Comparison of ENCODE assay signal across 9 mouse cellular contexts in the genomic region with DNA sequence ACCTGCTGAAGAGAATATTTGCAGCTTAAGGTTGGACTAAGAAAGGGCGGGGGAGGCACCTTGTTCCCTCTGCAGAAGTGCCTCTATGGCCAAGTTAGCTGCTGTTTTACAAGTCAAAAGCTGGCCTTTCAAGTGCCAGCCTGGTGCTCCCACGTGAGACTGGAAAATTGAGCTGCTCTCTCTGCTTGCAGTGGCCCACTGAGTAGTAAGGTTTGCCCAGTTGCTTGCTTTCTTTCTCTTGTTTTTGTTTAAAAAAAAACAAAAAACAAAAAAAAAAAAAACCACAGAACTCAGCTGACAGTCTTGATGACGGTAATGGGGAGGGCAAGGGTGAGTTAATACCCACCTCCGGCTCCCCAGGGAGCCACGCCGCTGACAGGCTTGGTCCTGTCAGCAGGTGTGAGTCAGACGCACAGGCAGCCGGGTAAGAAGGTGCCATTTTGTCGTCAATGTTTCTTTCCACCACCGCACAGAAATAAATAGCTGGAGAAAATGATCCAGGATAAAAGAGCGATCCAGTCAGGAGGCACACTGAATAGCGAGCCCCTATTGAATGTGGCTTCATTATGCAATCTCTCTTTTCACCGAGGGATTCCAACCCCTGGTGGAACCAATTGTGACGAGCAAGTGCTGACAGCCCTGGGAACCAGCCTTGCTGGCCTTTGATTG. TPM values are rescaled to one million over a fixed set of nuclear protein-coding genes. Genes with fewer than 3 reads are reported as not detected.
DNase-seq lines count a peak whose midpoint lies in the region; ATAC-seq lines count a peak whose summit lies in the region.
"Had no signal": no experiment of that assay in that cellular context is flagged by ENCODE, and none has a peak within 500 bp of the region (broad histone marks: within the 10 kb centered on the region; RNA-seq: fewer than 3 reads in every experiment).

No protein-coding gene starts in this region.

- 4% methylated on average over 14 of the region's 14 CpGs for WGBS in heart, embryonic 10.5 days
- 4% methylated on average over 14 of the region's 14 CpGs for WGBS in forebrain, embryonic 16.5 days
- WGBS in midbrain, embryonic 13.5 days = 2% methylated on average over 14 of the region's 14 CpGs

- peak overlapping the region; percentile 28; the same call in 1 of the 2 replicates for H3K4me2 ChIP-seq in forebrain, embryonic 16.5 days (ENCODE audit: low read length)
- H3K4me2 ChIP-seq in midbrain, embryonic 13.5 days (replicated peaks) = peak overlapping the region; percentile 47

- no peak overlapping the region for H3K9ac ChIP-seq in forebrain, embryonic 16.5 days (replicated peaks; ENCODE audit: low read depth, low read length)
- no peak overlapping the region; the same call in 1 of the 2 replicates for H3K9ac ChIP-seq in midbrain, embryonic 13.5 days (replicated peaks)

- H3K9me3 ChIP-seq in heart, embryonic 10.5 days = no peaks in the 10 kb centered on the region
- H3K9me3 ChIP-seq in forebrain, embryonic 16.5 days (ENCODE audit: control insufficient read depth, low read length) = no peaks in the 10 kb centered on the region
- no peaks in the 10 kb centered on the region for H3K9me3 ChIP-seq in midbrain, embryonic 13.5 days

- H3K4me3 ChIP-seq in heart, embryonic 10.5 days = peak overlapping the region; percentile 43
- H3K4me3 ChIP-seq in forebrain, embryonic 16.5 days (replicated peaks; ENCODE audit: low read length) = no peak overlapping the region
- H3K4me3 ChIP-seq in midbrain, embryonic 13.5 days (replicated peaks) = peak overlapping the region; percentile 15

- peak; percentile 74 for DNase-seq in heart, embryonic 10.5 days (ENCODE audit: low spot score)
- DNase-seq in heart, adult 18-20 months = no peak
- DNase-seq in Muller cell, postnatal 12 days (ENCODE audit: inconsistent ontology term) = peak; percentile 80
- no peak for DNase-seq in spleen, adult 18-20 months
- DNase-seq in frontal cortex, postnatal 10 days (ENCODE audit: low spot score in 2 of 2) = no peak
- no peak for DNase-seq in adrenal gland, postnatal 10 days
- DNase-seq: kidney, adult 18-20 months had no signal

- ATAC-seq in forebrain, embryonic 16.5 days = peak; percentile 68
- peak; percentile 91 for ATAC-seq in midbrain, embryonic 13.5 days

- peak overlapping the region; percentile 73; the same call in 1 of the 2 replicates for H3K27ac ChIP-seq in heart, embryonic 10.5 days
- H3K27ac ChIP-seq in forebrain, embryonic 16.5 days (ENCODE audit: low read length) = peak overlapping the region; percentile 34; the same call in 1 of the 2 replicates
- H3K27ac ChIP-seq in midbrain, embryonic 13.5 days = peak overlapping the region; percentile 79

- H3K4me1 ChIP-seq in heart, embryonic 10.5 days = peaks cover 31% of the 10 kb centered on the region
- peaks cover 27% of the 10 kb centered on the region for H3K4me1 ChIP-seq in forebrain, embryonic 16.5 days (replicated peaks; ENCODE audit: control insufficient read depth, insufficient read depth, low read length)
- H3K4me1 ChIP-seq in midbrain, embryonic 13.5 days (replicated peaks) = peaks cover 56% of the 10 kb centered on the region

- H3K27me3 ChIP-seq in heart, embryonic 10.5 days (ENCODE audit: insufficient read depth, poor library complexity, severe bottlenecking) = no peaks in the 10 kb centered on the region
- no peaks in the 10 kb centered on the region for H3K27me3 ChIP-seq in forebrain, embryonic 16.5 days (replicated peaks; ENCODE audit: control insufficient read depth, insufficient read depth, low read length)
- peaks cover 2% of the 10 kb centered on the region; the same call in 1 of the 2 replicates for H3K27me3 ChIP-seq in midbrain, embryonic 13.5 days

- H3K36me3 ChIP-seq in heart, embryonic 10.5 days = no peaks in the 10 kb centered on the region
- no peaks in the 10 kb centered on the region for H3K36me3 ChIP-seq in forebrain, embryonic 16.5 days (ENCODE audit: control insufficient read depth, insufficient read depth)
- no peaks in the 10 kb centered on the region for H3K36me3 ChIP-seq in midbrain, embryonic 13.5 days

RNA-seq across cellular contexts. Expression of gene Cryzl2, which starts 18.3 kb away (rescaled TPM):
- polyA plus RNA-seq in heart, embryonic 10.5 days (2016; fragmentation: Nextera tagmentation; extraction: Ambion mirVana) = 15.1 and 31.1 TPM in 2 replicates
- 10 to 100 TPM; 11.7 to 13.9 TPM for total RNA-seq in heart, adult 18-20 months (2021)
- polyA plus RNA-seq in forebrain, embryonic 16.5 days (2015; fragmentation: Nextera tagmentation; extraction: Ambion mirVana) = 4.7 and 6.3 TPM in 2 replicates
- 6.0 and 7.4 TPM in 2 replicates for polyA plus RNA-seq in midbrain, embryonic 13.5 days (2015; fragmentation: Nextera tagmentation; extraction: Ambion mirVana)
- 10 to 100 TPM; 33.8 to 34.5 TPM for total RNA-seq in adrenal gland, postnatal 10 days (2021)

RNA-seq across cellular contexts. Expression of gene Rasal2, which starts 27.7 kb away (rescaled TPM):
- 13.2 and 17.3 TPM in 2 replicates for polyA plus RNA-seq in heart, embryonic 10.5 days (2016; fragmentation: Nextera tagmentation; extraction: Ambion mirVana)
- 10 to 100 TPM; 19.8 to 23.9 TPM for total RNA-seq in heart, adult 18-20 months (2021)
- polyA plus RNA-seq in forebrain, embryonic 16.5 days (2015; fragmentation: Nextera tagmentation; extraction: Ambion mirVana) = 32.9 and 37.6 TPM in 2 replicates
- 49.2 and 50.4 TPM in 2 replicates for polyA plus RNA-seq in midbrain, embryonic 13.5 days (2015; fragmentation: Nextera tagmentation; extraction: Ambion mirVana)
- 10 to 100 TPM; 13.8 to 16.5 TPM for total RNA-seq in adrenal gland, postnatal 10 days (2021)

Comparison
In these comparisons a context has a peak if more than half of its experiments do, and no peak if none do; other contexts are left out.
1. DNase-seq: peak in heart, embryonic 10.5 days (single experiment) and Muller cell, postnatal 12 days (single experiment); none in heart, adult 18-20 months (0 of 2), spleen, adult 18-20 months (0 of 2), frontal cortex, postnatal 10 days (0 of 2) and adrenal gland, postnatal 10 days (single experiment).
2. Peak in every context shown above with its lines, with median percentiles within 50 percentile points of each other: H3K27ac ChIP-seq.